Mouse (Mus musculus): ENCODE measurements around the gene Sctr.

Sctr gene

GRCm38 (mm10) chr1:120006844-120007790 lies at the start of gene Sctr:
Sctr (plus strand) TSS chr1:120006894.
- no peak for DNase-seq (ENCODE audit: low read depth)

GRCm38 (mm10) chr1:119957716-119958222 lies 48.9 kb upstream of the Sctr start:
- no peak for DNase-seq (ENCODE audit: low read depth)

- no peak for DNase-seq (ENCODE audit: low read depth)
Measured at GRCm38 (mm10) chr1:119959464-119959863, 47.2 kb upstream of the Sctr start.

GRCm38 (mm10) chr1:119959920-119960319 lies 46.8 kb upstream of the Sctr start:
- DNase-seq (ENCODE audit: low read depth), result no peak

- no peak for DNase-seq (ENCODE audit: low read depth)
Measured at GRCm38 (mm10) chr1:119965804-119966514, 40.7 kb upstream of the Sctr start.

GRCm38 (mm10) chr1:119973117-119973516 lies 33.6 kb upstream of the Sctr start:
- no peak for DNase-seq (ENCODE audit: low read depth)

DNA sequence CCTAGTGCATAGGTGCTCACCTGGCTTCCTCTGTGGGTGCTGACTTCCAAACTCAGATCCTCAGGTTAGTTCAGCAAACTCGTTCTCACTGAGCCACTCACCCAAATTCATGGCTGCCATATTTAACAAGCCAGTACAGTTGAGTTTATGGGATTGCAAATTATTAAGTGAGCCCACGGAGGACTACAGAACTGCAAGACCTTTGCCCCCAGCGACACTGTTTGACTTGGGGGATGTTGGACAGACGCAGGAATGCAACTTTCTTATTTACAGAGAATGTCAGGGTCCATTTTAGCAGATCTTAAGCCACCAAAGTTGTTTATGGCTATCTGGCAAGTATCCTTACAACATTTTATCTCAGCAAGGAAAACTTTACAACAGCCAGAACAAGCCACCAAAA lies 31.6 kb upstream of the Sctr start:
- DNase-seq (ENCODE audit: low read depth), result no peak

- no peak for DNase-seq (ENCODE audit: low read depth)
Measured at GRCm38 (mm10) chr1:119986555-119986954, 20.1 kb upstream of the Sctr start.

DNA sequence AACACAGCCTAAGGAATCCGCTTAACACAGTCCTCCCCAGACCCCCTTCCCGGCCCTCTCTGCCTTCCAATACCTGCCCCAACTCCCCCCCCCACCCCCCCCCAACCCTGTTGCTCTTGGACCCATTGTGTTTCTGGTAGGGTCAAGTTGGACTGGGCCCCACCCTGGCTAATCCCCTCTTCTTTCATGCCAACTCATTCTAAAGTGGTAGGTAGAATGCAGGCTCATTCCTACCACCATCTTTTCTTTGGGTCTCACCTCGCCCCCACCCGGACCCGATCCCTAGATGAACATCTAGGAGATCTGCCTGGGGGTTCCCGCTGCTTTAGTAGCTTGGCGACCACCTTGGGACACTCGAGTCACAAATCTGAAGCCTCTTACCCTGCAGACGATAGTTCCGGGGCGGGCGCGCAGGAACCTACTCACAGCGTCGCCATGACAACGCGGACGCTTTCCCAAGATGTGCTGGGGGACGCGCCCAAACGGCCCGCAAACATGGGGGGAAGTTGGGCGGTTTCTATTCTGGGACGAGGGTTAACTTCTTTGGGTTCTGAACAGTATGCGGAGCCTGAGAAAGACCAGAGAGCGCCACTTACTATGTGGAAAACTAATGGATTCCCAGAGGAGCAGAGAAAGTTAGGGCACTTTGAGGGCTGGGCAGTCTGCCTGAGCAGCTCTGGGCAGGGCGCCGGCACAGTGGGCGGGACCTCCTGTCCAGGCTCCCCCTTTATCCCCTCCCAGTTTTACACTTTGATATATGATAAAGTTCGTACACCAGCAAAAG lies 9.7 kb upstream of the Sctr start, which contains the start of gene Cfap221:
TSS of gene Cfap221 (minus strand) at position 437 of the 784 bp plus-strand sequence.
- peak; percentile 23 for DNase-seq (ENCODE audit: low read depth)

GRCm38 (mm10) chr1:119997644-119998043 lies 9.1 kb upstream of the Sctr start:
- DNase-seq (ENCODE audit: low read depth), result no peak

DNA sequence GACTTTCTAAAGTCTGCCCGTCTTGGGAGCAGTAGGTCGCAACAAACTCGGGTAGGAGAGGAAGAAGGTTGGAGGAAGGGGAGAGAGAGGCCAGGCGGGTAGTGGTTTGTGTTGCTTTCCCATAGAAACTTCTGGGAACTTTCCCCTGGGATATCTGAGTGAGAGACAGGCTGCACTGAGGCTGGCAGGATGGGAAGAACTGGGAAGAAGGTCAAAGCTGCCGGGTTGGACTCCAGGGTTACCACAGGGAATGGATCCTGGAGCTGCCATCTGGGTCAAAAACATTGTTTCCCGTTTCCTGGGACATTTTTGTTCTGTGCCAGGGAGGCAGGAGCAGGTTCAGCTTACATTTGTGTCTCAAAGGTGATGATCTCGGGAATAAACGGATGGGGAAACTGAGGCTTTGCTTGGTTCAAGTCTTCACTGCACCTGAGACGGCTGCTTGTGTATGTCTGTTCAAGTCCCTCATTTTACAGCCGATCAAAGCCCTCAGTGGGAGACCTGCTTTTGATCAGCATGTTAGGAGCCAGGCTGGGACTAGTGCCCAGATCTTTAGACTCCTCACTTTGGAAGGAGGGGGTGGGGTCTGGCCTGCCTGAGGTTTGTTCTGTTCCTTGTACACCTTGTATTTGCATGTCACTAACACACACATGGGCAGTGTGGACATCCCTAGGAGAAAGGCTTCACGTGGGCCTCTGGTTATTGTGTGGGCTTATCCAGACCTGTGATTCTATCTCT lies 1.3 kb downstream of the Sctr start:
- DNase-seq (ENCODE audit: low read depth), result no peak

GRCm38 (mm10) chr1:120012638-120013037 lies 5.9 kb downstream of the Sctr start:
- DNase-seq (ENCODE audit: low read depth), result no peak

GRCm38 (mm10) chr1:120013111-120013510 lies 6.4 kb downstream of the Sctr start:
- peak; percentile 54 for DNase-seq (ENCODE audit: low read depth)

GRCm38 (mm10) chr1:120016240-120016639 lies 9.5 kb downstream of the Sctr start:
- peak; percentile 20 for DNase-seq (ENCODE audit: low read depth)

DNA sequence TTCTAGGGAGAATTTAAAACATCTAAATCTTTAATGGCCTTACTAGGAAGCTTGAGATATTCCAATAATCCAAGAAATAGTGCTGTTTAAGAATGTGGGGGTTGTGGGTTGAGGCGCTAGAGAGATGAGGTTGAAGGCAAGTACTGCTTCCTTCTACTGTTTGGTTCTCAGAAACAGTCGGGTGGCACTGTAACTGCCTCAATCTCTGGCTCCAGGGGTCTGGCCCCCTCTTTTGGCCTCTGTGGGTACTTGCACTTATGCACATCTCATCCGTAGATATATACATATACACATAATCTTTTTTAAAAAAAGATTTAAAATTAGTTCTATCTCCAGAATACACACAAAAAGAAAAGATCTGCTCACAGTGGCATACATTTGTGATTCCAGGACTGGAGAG lies 12.2 kb downstream of the Sctr start:
- DNase-seq (ENCODE audit: low read depth), result no peak

DNA sequence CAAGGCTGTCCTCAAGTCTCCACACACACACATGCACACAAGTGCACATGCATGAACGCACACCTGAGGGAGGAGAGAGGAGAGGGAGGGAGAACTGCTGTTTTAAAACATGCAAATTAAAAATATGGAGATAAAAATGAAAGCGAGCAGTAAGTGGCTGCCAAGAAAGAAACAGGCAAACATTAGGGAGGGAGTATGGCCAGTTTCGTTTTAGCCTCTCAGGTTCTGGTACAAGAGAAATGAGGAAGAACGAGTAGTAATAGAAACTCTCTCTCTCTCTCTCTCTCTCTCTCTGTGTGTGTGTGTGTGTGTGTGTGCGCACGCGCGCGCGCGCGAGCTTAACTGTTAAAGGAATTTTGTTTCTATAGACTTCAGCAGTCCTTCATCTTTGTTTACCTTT lies 12.7 kb downstream of the Sctr start:
- no peak for DNase-seq (ENCODE audit: low read depth)

DNA sequence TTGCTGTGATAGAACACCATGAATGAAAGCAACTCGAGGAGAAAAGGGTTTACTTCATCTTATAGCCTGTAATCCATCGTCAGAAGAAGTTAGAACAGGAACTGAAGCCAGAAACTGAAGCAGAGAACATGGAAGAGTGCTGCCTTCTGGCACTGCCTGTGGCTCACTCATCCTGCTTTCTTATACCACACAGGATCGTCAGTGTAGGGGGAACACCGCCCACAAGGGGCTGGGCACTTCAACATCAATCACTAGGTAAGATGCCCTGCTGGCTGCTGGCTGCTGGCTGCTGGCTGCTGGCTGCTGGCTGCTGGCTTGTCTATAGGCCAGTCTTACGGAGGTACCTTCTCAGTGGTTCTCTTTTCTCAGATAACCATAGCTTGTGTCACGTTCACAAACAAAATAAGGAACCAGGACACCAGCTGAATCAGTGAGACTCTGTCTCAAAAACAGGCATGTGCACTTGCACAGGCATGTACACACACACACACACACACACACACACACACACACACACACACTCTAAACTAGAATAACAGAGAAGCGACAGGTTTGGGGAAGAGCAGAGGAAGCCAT lies 13.7 kb downstream of the Sctr start:
- no peak for DNase-seq (ENCODE audit: low read depth)

DNA sequence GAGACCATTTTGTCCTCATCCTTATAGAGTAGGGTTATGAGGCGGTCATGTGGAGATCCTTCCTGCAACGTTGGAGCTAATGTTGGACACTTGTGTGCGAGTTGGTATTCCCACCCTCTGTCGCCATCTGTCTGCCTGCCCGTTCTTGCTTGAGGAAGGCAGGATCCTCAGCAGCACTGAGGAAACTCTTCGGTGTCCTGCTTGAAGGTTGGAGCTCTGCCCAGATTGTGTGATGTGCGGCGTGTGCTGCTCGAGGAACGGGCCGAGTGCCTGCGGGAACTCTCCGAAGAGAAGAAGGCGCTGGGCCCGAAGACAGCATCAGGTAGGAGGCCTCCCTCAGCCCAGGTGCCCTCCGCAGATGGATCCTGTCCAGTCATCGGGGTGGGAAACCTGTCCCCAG lies 15.3 kb downstream of the Sctr start:
- no peak for DNase-seq (ENCODE audit: low read depth)

GRCm38 (mm10) chr1:120024331-120025049 lies 17.8 kb downstream of the Sctr start:
- no peak for DNase-seq (ENCODE audit: low read depth)

DNA sequence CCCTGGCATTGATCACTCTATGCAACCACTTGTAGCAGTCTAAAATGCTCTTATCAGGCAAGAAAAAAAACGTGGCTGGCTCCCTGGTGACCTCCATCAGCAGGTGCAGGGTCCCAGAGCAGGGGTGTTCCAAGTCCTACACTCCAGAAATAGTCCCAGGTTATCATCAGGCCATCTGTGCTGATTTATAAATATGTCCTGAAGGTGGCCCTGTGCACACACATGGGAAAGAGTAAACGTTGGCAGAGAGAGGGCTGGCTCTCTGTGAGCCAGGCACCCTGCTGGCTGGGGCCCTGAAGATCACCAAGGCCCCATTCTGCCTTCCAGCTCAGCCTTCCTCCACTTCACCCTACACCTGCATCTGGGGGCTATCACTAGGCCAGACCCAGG lies 18.4 kb downstream of the Sctr start:
- no peak for DNase-seq (ENCODE audit: low read depth)

Measured in induced T-regulatory cell, adult 2 months (primary cell).